Mouse (Mus musculus): ENCODE measurements around the gene Olfr866. TPM values are rescaled to one million over a fixed set of nuclear protein-coding genes. Genes with fewer than 3 reads are reported as not detected.

The Olfr866 gene
- not detected in 2 replicates for polyA plus RNA-seq (2012; ENCODE audit: low replicate concordance)

GRCm38 (mm10) chr9:20027935-20028334 lies at the start of gene Olfr866:
Gene Olfr866 (minus strand): TSS chr9:20028035.

GRCm38 (mm10) chr9:20057462-20057861 lies 29.6 kb upstream of the Olfr866 start, which contains the start of gene Olfr867:
Gene Olfr867 (minus strand): TSS chr9:20057562.

Other genes with a start within 250 kb of the Olfr866 start
- not detected in 2 replicates for gene Olfr58, start 247.8 kb downstream of the Olfr866 start, polyA plus RNA-seq (2012; ENCODE audit: low replicate concordance)
- gene Olfr859, start 223.1 kb downstream of the Olfr866 start, polyA plus RNA-seq (2012; ENCODE audit: low replicate concordance) = not detected in 2 replicates
- gene Olfr860, start 178.3 kb downstream of the Olfr866 start, polyA plus RNA-seq (2012; ENCODE audit: low replicate concordance) = not detected in 2 replicates
- not detected in 2 replicates for gene Olfr862, start 140.0 kb downstream of the Olfr866 start, polyA plus RNA-seq (2012; ENCODE audit: low replicate concordance)
- 0.01 TPM in 1 of 2 replicates, not detected in the other for gene Olfr77, start 111.2 kb downstream of the Olfr866 start, polyA plus RNA-seq (2012; ENCODE audit: low replicate concordance)
- not detected in 2 replicates for gene Olfr867, start 29.5 kb upstream of the Olfr866 start, polyA plus RNA-seq (2012; ENCODE audit: low replicate concordance)
- gene Olfr868, start 70.6 kb upstream of the Olfr866 start, polyA plus RNA-seq (2012; ENCODE audit: low replicate concordance) = not detected in 2 replicates
- not detected in 2 replicates for gene Olfr869, start 101.0 kb upstream of the Olfr866 start, polyA plus RNA-seq (2012; ENCODE audit: low replicate concordance)
- gene Olfr870, start 146.0 kb upstream of the Olfr866 start, polyA plus RNA-seq (2012; ENCODE audit: low replicate concordance) = not detected in 2 replicates
- not detected in 2 replicates for gene Olfr871, start 184.2 kb upstream of the Olfr866 start, polyA plus RNA-seq (2012; ENCODE audit: low replicate concordance)
- not detected in 2 replicates for gene Olfr872, start 209.1 kb upstream of the Olfr866 start, polyA plus RNA-seq (2012; ENCODE audit: low replicate concordance)